Mouse (Mus musculus): Measurements from ENCODE around the gene Stk39. TPM values are rescaled to one million over a fixed set of nuclear protein-coding genes. Genes with fewer than 3 reads are reported as not detected.

The Stk39 gene
- polyA plus RNA-seq, 1 experiment: 3.6 TPM

DNA sequence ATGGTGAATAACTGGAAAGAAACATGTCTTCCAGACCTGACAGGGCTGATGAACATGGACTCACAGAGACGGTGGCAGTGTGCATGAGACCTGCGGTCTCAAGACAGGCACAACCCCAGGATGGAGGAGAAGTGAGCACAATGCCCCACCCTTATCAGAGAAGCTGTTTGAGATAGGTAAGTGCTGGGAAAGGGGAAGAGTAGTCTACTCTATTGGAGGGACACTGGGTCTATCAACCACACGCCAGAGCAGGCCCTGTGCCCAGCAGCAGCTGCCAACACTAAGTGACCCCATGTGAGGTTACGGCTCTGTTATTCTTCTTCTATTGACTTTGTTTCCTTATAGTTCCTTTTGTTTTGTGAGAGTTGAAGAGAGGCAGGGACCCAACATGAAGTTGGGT is 202.4 kb downstream of the Stk39 start:
- Histone ChIP-seq H3K4me3 (replicated peaks; ENCODE audit: extremely low read depth, low read depth, low read length) (no peak overlapping the region), H3K4me1 (ENCODE audit: control insufficient read depth, insufficient read depth, low read length) (no peaks in the 10 kb centered on the region)
- no peak for DNase-seq
- no peak for TF ChIP-seq POLR2A (IDR thresholded peaks at IDR 0.05; ENCODE audit: borderline replicate concordance, extremely low read depth, low read depth, low read length)
- TF ChIP-seq CTCF (IDR thresholded peaks at IDR 0.05; ENCODE audit: insufficient read depth, low read length): no peak
- 73% methylated on average over 4 of the region's 4 CpGs for WGBS

DNA sequence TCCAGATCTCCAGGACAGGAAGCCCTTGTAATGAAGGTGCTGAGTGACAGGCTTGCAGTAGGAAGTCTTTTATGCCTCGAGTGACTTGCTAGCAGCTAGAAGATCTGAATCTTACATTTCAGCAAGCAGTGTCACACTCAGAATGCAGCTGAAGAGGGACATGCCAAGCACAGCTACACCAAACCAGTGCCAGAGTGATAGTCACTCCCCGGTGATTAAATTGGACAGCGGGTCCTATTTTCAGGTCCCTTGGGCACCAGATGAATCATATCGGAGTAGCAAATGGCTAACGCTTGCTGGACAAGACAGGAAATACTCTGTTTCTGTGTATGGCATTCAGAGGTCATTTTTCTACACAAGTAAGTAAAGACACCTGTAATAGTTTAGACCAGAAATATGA is 207.2 kb downstream of the Stk39 start:
- no peaks in the 10 kb centered on the region for H3K4me1 ChIP-seq (ENCODE audit: control insufficient read depth, insufficient read depth, low read length)
- 66% methylated on average over 5 of the region's 5 CpGs for WGBS
- TF ChIP-seq POLR2A (IDR thresholded peaks at IDR 0.05; ENCODE audit: borderline replicate concordance, extremely low read depth, low read depth, low read length): no peak
- no peak for TF ChIP-seq CTCF (IDR thresholded peaks at IDR 0.05; ENCODE audit: insufficient read depth, low read length)
- no peak overlapping the region for H3K4me3 ChIP-seq (replicated peaks; ENCODE audit: extremely low read depth, low read depth, low read length)
- no peak for DNase-seq

DNA sequence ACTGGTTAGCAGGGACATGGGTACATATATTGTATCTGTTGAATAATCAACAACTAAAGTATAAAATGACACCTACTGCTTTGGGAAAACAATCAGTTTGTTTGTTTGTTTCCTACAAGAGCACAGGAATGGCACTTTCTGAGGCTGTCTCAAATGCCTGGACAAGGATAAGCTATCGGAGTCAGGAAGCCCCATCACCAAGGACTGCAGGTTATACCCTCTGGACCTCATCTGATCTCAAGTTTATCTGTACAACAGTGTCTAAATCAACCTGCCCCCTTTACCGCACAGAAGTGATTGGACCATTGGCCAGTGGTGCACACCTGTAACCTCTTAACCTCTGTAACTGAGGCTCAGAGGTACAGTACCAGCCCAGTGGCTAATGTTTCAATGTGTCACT is 211.2 kb downstream of the Stk39 start:
- 98% methylated on average over 2 of the region's 2 CpGs for WGBS
- TF ChIP-seq POLR2A (IDR thresholded peaks at IDR 0.05; ENCODE audit: borderline replicate concordance, extremely low read depth, low read depth, low read length) (no peak), CTCF (IDR thresholded peaks at IDR 0.05; ENCODE audit: insufficient read depth, low read length) (no peak)
- Histone ChIP-seq H3K4me3 (replicated peaks; ENCODE audit: extremely low read depth, low read depth, low read length) (no peak overlapping the region), H3K4me1 (ENCODE audit: control insufficient read depth, insufficient read depth, low read length) (no peaks in the 10 kb centered on the region)
- DNase-seq: no peak

DNA sequence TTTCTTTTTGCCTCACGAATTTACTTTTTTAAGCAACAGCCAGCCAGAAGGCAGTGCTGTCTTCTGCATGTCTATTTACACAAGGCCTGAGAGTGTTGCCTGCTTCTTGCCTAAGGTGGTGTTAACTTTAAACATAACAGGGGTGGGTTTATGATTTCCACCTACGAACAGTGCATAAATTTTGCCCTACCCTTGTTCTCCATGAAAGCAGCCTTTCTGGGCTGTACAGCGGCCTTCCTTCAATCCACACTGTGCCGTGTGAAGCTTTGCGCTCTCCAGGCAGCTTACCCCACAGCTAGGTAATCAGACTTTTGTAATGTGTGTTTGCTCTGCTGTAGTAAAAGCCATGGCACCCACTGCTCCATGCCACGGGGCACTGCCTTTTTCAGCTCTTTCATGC is 214.5 kb downstream of the Stk39 start:
- H3K4me1 ChIP-seq (ENCODE audit: control insufficient read depth, insufficient read depth, low read length): no peaks in the 10 kb centered on the region
- WGBS: 74% methylated on average over 6 of the region's 6 CpGs
- no peak for TF ChIP-seq POLR2A (IDR thresholded peaks at IDR 0.05; ENCODE audit: borderline replicate concordance, extremely low read depth, low read depth, low read length)
- no peak for TF ChIP-seq CTCF (IDR thresholded peaks at IDR 0.05; ENCODE audit: insufficient read depth, low read length)
- no peak for DNase-seq
- no peak overlapping the region for H3K4me3 ChIP-seq (replicated peaks; ENCODE audit: extremely low read depth, low read depth, low read length)

DNA sequence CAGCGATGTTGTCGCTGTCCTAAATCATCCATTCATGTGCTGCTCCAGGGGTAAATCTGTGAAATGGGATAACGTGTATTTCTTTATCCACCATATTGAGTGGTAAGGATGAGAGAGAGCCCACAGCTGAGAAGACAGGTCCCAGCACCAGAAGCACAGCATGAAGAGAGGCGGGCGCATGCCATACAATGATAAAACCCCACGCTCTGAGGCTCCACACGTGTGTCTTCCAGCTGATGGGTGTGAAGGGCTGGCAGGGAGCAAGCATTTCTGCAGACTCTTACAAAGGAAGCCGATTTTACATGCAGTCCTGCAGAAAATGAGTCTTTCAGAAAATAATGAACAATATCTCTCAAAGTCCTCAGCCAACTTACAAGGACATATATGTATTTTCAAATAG is 215.6 kb downstream of the Stk39 start:
- Histone ChIP-seq H3K4me3 (replicated peaks; ENCODE audit: extremely low read depth, low read depth, low read length) (no peak overlapping the region), H3K4me1 (ENCODE audit: control insufficient read depth, insufficient read depth, low read length) (no peaks in the 10 kb centered on the region)
- no peak for TF ChIP-seq CTCF (IDR thresholded peaks at IDR 0.05; ENCODE audit: insufficient read depth, low read length)
- no peak for TF ChIP-seq POLR2A (IDR thresholded peaks at IDR 0.05; ENCODE audit: borderline replicate concordance, extremely low read depth, low read depth, low read length)
- DNase-seq: no peak
- 90% methylated on average over 8 of the region's 8 CpGs for WGBS

DNA sequence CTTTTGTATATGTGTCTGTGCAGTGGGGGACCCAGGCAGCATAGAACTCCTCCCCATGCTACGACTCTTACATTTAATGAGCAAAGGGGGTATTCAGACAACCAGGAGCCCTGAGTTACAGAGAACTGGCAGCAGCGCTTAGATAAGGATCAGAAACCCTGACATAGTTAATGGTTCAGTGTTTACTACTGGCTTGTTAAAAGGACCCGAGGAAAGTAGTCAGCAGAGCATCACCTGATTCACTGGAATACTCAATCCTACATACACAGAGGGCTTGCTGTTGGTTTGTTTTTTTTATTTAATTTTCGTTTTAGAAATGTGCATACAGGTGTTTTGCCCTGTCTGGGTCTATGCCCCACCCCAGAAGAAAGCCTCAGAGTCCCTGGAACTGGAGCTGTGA is 217.3 kb downstream of the Stk39 start:
- DNase-seq: no peak
- TF ChIP-seq POLR2A (IDR thresholded peaks at IDR 0.05; ENCODE audit: borderline replicate concordance, extremely low read depth, low read depth, low read length): no peak
- TF ChIP-seq CTCF (IDR thresholded peaks at IDR 0.05; ENCODE audit: insufficient read depth, low read length): no peak
- no peaks in the 10 kb centered on the region for H3K4me1 ChIP-seq (ENCODE audit: control insufficient read depth, insufficient read depth, low read length)
- H3K4me3 ChIP-seq (replicated peaks; ENCODE audit: extremely low read depth, low read depth, low read length): no peak overlapping the region
- WGBS: 71% methylated on average over 4 of the region's 4 CpGs

DNA sequence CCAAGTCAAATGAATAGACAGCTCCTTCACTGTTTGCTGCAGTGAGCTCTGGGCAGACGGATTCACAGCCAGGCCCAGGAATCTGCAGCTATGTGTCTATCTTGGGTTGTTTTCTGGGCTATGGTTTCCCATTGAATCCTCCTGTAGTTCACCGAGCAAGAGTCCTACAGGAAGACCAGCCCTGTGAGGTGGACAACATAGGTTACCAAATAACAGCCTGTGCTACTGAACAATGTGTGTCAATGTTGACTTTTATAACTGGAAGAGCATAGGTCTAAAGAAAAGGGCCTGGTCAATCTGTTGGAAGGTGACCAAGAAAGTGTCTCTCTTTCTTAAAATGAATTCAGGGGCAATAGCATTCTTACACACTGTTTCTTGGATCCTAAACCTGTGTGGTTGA is 218.8 kb downstream of the Stk39 start:
- DNase-seq: no peak
- 70% methylated on average over 2 of the region's 2 CpGs for WGBS

GRCm38 (mm10) chr2:68252048-68252758 is 219.9 kb downstream of the Stk39 start:
- DNase-seq: no peak
- H3K4me1 ChIP-seq (ENCODE audit: control insufficient read depth, insufficient read depth, low read length): no peaks in the 10 kb centered on the region
- H3K4me3 ChIP-seq (replicated peaks; ENCODE audit: extremely low read depth, low read depth, low read length): no peak overlapping the region
- 95% methylated on average over 6 of the region's 6 CpGs for WGBS
- TF ChIP-seq POLR2A (IDR thresholded peaks at IDR 0.05; ENCODE audit: borderline replicate concordance, extremely low read depth, low read depth, low read length): no peak
- TF ChIP-seq CTCF (IDR thresholded peaks at IDR 0.05; ENCODE audit: insufficient read depth, low read length): no peak

More for the DNA sequence above, 218.8 kb downstream of the Stk39 start:
- H3K4me3 ChIP-seq (replicated peaks; ENCODE audit: extremely low read depth, low read depth, low read length): no peak overlapping the region
- no peaks in the 10 kb centered on the region for H3K4me1 ChIP-seq (ENCODE audit: control insufficient read depth, insufficient read depth, low read length)
- TF ChIP-seq POLR2A (IDR thresholded peaks at IDR 0.05; ENCODE audit: borderline replicate concordance, extremely low read depth, low read depth, low read length): no peak
- TF ChIP-seq CTCF (IDR thresholded peaks at IDR 0.05; ENCODE audit: insufficient read depth, low read length): no peak

DNA sequence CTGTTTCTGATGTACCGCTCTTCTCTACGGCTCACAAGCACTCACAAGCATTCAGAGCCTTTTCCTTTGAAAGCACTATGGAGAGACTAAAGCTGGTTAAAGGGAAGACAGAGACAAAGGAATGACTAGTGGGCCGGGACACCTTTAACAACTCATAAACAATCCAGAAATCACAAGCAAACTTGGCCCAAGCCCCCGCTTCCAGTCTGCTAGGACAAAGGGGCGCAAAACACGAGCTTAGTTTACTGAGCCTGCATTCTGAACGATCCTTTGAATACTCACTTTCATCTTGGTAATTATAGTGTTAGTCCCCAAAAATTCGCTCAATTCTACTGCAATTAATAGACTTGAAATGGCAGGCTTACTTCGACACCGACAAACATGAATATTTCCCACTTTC is 221.2 kb downstream of the Stk39 start:
- DNase-seq: no peak
- WGBS: 91% methylated on average over 10 of the region's 10 CpGs
- Histone ChIP-seq H3K4me3 (replicated peaks; ENCODE audit: extremely low read depth, low read depth, low read length) (no peak overlapping the region), H3K4me1 (ENCODE audit: control insufficient read depth, insufficient read depth, low read length) (no peaks in the 10 kb centered on the region)
- TF ChIP-seq POLR2A (IDR thresholded peaks at IDR 0.05; ENCODE audit: borderline replicate concordance, extremely low read depth, low read depth, low read length) (no peak), CTCF (IDR thresholded peaks at IDR 0.05; ENCODE audit: insufficient read depth, low read length) (no peak)

DNA sequence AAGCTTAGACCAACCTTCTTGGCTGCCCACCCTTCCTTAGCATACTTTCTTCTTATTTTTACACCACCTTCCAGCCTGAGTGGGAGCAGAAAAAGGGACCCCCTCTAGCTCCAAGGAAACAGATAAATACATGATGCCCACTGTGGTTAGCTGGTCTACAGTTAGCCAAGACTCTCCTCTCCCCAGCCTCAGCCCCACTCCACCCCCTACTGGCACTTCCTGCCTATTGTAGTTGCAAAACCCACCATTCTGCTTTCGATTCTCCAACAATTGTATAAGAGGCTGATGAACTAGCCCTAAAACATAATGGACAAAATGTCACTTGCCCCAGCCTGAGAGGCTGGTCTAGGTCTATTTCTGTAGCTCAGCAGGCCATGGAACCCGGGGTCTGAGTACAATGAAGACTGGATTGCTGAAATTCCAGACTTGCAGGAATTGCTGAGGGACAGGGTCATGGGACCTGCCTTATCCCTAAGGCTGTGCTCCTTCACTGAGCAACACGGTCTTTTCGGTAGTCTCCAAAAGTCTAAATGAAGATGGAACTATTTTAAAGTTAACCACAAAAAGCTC is 222.1 kb downstream of the Stk39 start:
- H3K4me3 ChIP-seq (replicated peaks; ENCODE audit: extremely low read depth, low read depth, low read length): no peak overlapping the region
- H3K4me1 ChIP-seq (ENCODE audit: control insufficient read depth, insufficient read depth, low read length): no peaks in the 10 kb centered on the region
- WGBS: 80% methylated on average over 4 of the region's 4 CpGs
- no peak for DNase-seq
- TF ChIP-seq POLR2A (IDR thresholded peaks at IDR 0.05; ENCODE audit: borderline replicate concordance, extremely low read depth, low read depth, low read length): no peak
- TF ChIP-seq CTCF (IDR thresholded peaks at IDR 0.05; ENCODE audit: insufficient read depth, low read length): no peak

Data from lung, adult 2 months (tissue).